Mouse (Mus musculus): Measurements from ENCODE around the gene Scaf8. TPM values are rescaled to one million over a fixed set of nuclear protein-coding genes. Genes with fewer than 3 reads are reported as not detected.
"Not testable (repeated sequence)": the region's sequence is repeated elsewhere in the genome, so short reads cannot be mapped to it uniquely, and the experiment has no call there.

The Scaf8 gene
- polyA plus RNA-seq, 1 experiment from 2014 or later = 22.7 TPM

DNA sequence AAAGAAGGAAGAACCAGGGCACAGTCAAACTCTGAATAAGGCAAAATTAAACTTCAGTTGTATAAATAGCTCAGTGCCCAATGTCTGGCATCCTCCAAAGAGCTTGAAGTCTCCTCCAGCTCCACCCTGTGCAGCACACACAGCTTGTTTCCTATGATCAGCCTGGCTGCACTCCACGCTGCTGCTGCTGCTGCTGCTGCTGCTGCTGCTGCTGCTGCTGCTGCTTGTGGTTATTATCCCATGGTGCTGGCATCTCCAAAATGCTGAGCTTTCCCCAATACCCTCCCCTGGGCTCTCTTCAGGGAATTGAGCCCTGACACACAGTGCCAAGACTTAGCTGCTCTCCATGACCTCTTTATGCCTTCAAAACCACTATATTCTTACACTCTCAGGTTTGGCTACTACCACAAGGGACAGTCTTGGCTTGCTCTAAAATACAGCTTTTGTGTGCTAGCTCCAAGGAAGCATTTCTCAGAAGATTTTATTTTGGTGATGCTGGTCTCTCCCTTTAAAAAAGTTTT, 65.7 kb downstream of the Scaf8 start:
- H3K9ac ChIP-seq; H3K4me1 ChIP-seq; H3K4me2 ChIP-seq; H3K4me3 ChIP-seq; ATAC-seq (ENCODE audit: insufficient number of reproducible peaks, insufficient read depth, low FRiP score, low TSS enrichment, low read depth); H3K9me3 ChIP-seq; H3K27ac ChIP-seq; H3K27me3 ChIP-seq: not testable (repeated sequence)
- H3K36me3 ChIP-seq = peaks cover 53% of the 10 kb centered on the region
- WGBS = 84% methylated on average over 1 of the region's 1 CpGs

GRCm38 (mm10) chr17:3195483-3195882, 80.7 kb downstream of the Scaf8 start:
- not testable (repeated sequence) for H3K9ac ChIP-seq; ATAC-seq (ENCODE audit: insufficient number of reproducible peaks, insufficient read depth, low FRiP score, low TSS enrichment, low read depth); H3K4me3 ChIP-seq; H3K27me3 ChIP-seq; H3K4me2 ChIP-seq; H3K27ac ChIP-seq; H3K9me3 ChIP-seq
- H3K36me3 ChIP-seq = peaks cover 57% of the 10 kb centered on the region
- H3K4me1 ChIP-seq = peaks cover 14% of the 10 kb centered on the region

GRCm38 (mm10) chr17:3200328-3200727, 85.6 kb downstream of the Scaf8 start:
- H3K4me1 ChIP-seq = peaks cover 23% of the 10 kb centered on the region
- no peaks in the 10 kb centered on the region for H3K27me3 ChIP-seq
- ATAC-seq (ENCODE audit: insufficient number of reproducible peaks, insufficient read depth, low FRiP score, low TSS enrichment, low read depth) = peak; percentile 88
- H3K4me3 ChIP-seq = no peak overlapping the region
- 35% methylated on average over 8 of the region's 8 CpGs for WGBS
- no peak overlapping the region for H3K4me2 ChIP-seq
- no peaks in the 10 kb centered on the region for H3K9me3 ChIP-seq
- H3K27ac ChIP-seq = peak overlapping the region; percentile 71
- no peak overlapping the region for H3K9ac ChIP-seq
- peaks cover 43% of the 10 kb centered on the region for H3K36me3 ChIP-seq

- H3K27me3 ChIP-seq = no peaks in the 10 kb centered on the region
- no peak overlapping the region for H3K9ac ChIP-seq
- peaks cover 19% of the 10 kb centered on the region for H3K36me3 ChIP-seq
- no peak overlapping the region for H3K27ac ChIP-seq
- H3K4me2 ChIP-seq = no peak overlapping the region
- 63% methylated on average over 4 of the region's 4 CpGs for WGBS
- no peaks in the 10 kb centered on the region for H3K9me3 ChIP-seq
- no peak overlapping the region for H3K4me3 ChIP-seq
- H3K4me1 ChIP-seq = peaks cover 42% of the 10 kb centered on the region
- no peak for ATAC-seq (ENCODE audit: insufficient number of reproducible peaks, insufficient read depth, low FRiP score, low TSS enrichment, low read depth)
Measured at GRCm38 (mm10) chr17:3203916-3204315, 89.1 kb downstream of the Scaf8 start.

DNA sequence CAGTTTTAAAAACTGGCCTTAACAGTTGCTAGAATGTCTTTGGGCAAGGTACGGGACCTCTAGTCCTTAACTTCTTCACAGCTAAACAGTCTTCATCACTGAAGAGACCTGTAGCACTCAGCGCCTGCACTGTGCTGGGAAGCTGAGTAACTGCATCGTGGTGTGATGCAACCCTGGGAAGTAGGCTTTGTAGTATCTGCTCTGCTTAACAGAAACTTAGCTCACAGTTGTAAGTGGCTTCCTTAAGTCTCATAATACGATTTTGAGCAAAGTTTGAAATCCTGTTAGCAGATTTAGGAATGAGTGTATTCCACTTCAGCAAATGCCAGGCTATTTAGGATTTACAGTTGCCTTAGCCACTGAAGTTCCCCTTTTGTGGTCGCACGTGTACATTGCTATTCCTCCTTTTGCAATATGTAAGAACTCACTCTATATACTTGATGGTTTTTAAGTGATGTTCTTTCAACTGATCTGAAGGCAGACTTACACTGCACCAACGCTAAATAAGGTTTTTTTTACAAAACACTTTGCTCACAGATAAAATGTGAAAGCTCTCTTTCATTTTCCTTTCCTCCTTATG, 90.1 kb downstream of the Scaf8 start:
- no peaks in the 10 kb centered on the region for H3K27me3 ChIP-seq
- peaks cover 34% of the 10 kb centered on the region for H3K4me1 ChIP-seq
- no peak overlapping the region for H3K4me3 ChIP-seq
- H3K27ac ChIP-seq = no peak overlapping the region
- no peak overlapping the region for H3K9ac ChIP-seq
- no peak for ATAC-seq (ENCODE audit: insufficient number of reproducible peaks, insufficient read depth, low FRiP score, low TSS enrichment, low read depth)
- no peaks in the 10 kb centered on the region for H3K9me3 ChIP-seq
- H3K36me3 ChIP-seq = peaks cover 19% of the 10 kb centered on the region
- 92% methylated on average over 7 of the region's 7 CpGs for WGBS
- no peak overlapping the region for H3K4me2 ChIP-seq

DNA sequence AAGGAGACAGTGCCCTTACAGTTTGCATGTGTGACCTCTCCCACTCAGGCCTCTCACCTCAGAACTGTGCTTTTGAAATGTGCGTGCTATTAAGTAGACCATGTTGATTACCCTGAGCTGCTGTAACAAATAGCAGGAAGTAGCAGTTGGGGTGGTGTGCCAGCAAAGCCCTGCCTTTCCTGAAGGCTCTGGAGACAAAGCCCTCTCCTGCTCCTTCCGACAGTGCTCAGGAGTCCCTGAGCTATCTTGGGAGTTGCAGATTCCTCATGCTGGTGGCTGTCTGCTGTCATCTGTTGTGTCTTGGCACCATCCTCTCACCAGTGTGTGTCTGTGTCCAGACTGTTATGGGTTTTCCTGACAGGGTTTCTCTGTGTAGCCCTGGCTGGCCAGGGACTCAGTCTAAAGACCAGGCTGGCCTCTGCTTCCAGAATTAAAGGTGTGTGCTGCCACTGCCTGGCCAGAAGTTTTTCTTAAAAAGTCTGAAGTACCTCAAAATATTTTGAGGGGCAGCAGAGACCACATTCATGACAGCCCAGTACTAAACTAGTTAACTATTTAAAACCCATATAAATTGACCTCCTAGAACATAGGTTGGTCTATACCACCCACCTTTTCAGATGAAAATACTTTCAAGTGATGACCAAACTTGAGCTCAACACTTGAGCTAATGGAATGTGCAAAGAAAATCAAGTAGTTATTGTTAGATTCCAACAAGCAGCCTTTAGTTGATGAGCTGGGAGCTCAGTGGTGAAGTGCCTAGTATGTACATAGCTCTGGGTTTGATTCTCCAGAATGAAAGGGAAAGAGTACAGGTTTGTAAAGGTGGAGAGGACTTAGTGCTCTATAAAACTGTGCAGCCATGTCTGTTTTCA, 92.0 kb downstream of the Scaf8 start:
- Histone ChIP-seq H3K4me2 (no peak overlapping the region), H3K36me3 (peaks cover 13% of the 10 kb centered on the region), H3K4me1 (peaks cover 22% of the 10 kb centered on the region), H3K27me3 (no peaks in the 10 kb centered on the region), H3K9ac (peak overlapping the region; percentile 37; the same call in 1 of the 2 replicates), H3K9me3 (no peaks in the 10 kb centered on the region), H3K4me3 (no peak overlapping the region), H3K27ac (peak overlapping the region; percentile 68)
- no peak for ATAC-seq (ENCODE audit: insufficient number of reproducible peaks, insufficient read depth, low FRiP score, low TSS enrichment, low read depth)
- 61% methylated on average over 2 of the region's 2 CpGs for WGBS

DNA sequence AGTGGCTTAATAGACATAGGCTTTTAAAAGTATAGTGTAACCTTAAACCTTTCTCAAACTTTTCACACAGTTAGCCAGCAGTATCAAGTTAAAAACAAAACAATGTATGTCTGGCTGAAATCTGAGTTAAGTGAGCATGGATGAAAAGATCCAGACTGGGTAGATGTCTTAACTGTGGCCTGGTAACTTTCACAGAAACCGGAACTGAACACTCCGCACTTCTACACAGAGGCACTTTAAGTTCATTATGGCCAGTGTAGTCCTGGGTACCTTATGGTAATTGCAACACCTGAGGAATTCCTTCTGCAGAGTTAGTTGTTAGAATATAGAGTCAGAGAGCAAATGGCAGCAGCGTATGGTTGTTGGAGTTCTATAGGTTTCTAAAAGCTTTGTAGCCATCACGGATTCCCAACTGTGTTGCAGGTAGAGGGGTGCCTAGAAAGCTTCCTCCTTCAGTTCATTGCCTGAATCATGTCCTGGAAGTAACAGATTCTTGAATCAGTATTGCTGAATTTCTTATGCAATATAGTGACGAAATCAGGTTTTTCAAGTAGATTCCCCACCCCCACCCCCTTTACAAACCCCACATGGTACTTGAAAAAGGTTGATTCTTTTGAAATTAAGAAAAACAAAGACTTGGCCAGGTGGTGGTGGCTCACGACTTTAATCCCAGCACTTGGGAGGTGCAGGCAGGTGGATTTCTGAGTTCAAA, 92.9 kb downstream of the Scaf8 start:
- H3K27ac ChIP-seq = 0 out of 2 replicates have a peak overlapping the region, but pooled peaks have one; percentile 41
- H3K4me2 ChIP-seq = no peak overlapping the region
- H3K36me3 ChIP-seq = peaks cover 19% of the 10 kb centered on the region
- no peaks in the 10 kb centered on the region for H3K9me3 ChIP-seq
- WGBS = 63% methylated on average over 6 of the region's 6 CpGs
- ATAC-seq (ENCODE audit: insufficient number of reproducible peaks, insufficient read depth, low FRiP score, low TSS enrichment, low read depth) = no peak
- peaks cover 22% of the 10 kb centered on the region for H3K4me1 ChIP-seq
- H3K4me3 ChIP-seq = no peak overlapping the region
- H3K27me3 ChIP-seq = no peaks in the 10 kb centered on the region
- no peak overlapping the region for H3K9ac ChIP-seq

- Histone ChIP-seq H3K27ac (no peak overlapping the region), H3K36me3 (peaks cover 21% of the 10 kb centered on the region), H3K9ac (no peak overlapping the region), H3K4me3 (no peak overlapping the region), H3K9me3 (no peaks in the 10 kb centered on the region), H3K27me3 (no peaks in the 10 kb centered on the region), H3K4me2 (no peak overlapping the region), H3K4me1 (peaks cover 19% of the 10 kb centered on the region)
- no peak for ATAC-seq (ENCODE audit: insufficient number of reproducible peaks, insufficient read depth, low FRiP score, low TSS enrichment, low read depth)
- 62% methylated on average over 1 of the region's 1 CpGs for WGBS
Measured at GRCm38 (mm10) chr17:3208471-3208870, 93.7 kb downstream of the Scaf8 start.

GRCm38 (mm10) chr17:3209581-3209980, 94.8 kb downstream of the Scaf8 start:
- Histone ChIP-seq H3K9me3 (no peaks in the 10 kb centered on the region), H3K27me3 (no peaks in the 10 kb centered on the region), H3K4me3 (no peak overlapping the region), H3K9ac (no peak overlapping the region), H3K36me3 (peaks cover 23% of the 10 kb centered on the region), H3K27ac (no peak overlapping the region), H3K4me1 (peaks cover 19% of the 10 kb centered on the region), H3K4me2 (no peak overlapping the region)
- no peak for ATAC-seq (ENCODE audit: insufficient number of reproducible peaks, insufficient read depth, low FRiP score, low TSS enrichment, low read depth)
- WGBS = 87% methylated on average over 4 of the region's 4 CpGs

GRCm38 (mm10) chr17:3210134-3210533, 95.4 kb downstream of the Scaf8 start:
- 93% methylated on average over 5 of the region's 5 CpGs for WGBS
- ATAC-seq (ENCODE audit: insufficient number of reproducible peaks, insufficient read depth, low FRiP score, low TSS enrichment, low read depth) = no peak
- Histone ChIP-seq H3K9me3 (no peaks in the 10 kb centered on the region), H3K4me2 (no peak overlapping the region), H3K4me3 (no peak overlapping the region), H3K4me1 (peaks cover 19% of the 10 kb centered on the region), H3K27ac (no peak overlapping the region), H3K27me3 (no peaks in the 10 kb centered on the region), H3K36me3 (peaks cover 28% of the 10 kb centered on the region), H3K9ac (no peak overlapping the region)

DNA sequence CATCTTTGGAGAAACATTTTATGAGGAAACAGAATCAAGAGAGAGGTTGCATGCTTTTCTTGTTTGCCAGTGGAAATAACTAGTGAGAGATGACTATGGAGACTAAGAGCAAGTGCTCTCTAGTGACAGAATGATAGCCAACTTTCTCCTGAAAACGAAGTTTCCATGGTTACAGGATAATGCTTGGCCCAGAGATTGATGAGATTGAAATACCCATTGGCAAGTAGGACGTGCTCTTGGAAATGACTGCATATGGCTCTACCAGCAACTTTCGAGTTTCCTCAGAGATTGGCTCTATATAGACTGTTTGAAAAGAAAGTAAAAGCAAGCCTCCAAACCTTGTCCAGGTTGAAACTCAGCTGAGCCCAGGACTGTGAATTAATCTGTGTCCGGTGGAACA, 97.3 kb downstream of the Scaf8 start:
- H3K4me3 ChIP-seq = no peak overlapping the region
- no peak for ATAC-seq (ENCODE audit: insufficient number of reproducible peaks, insufficient read depth, low FRiP score, low TSS enrichment, low read depth)
- 90% methylated on average over 4 of the region's 4 CpGs for WGBS
- H3K9me3 ChIP-seq = no peaks in the 10 kb centered on the region
- H3K36me3 ChIP-seq = peaks cover 39% of the 10 kb centered on the region
- H3K27me3 ChIP-seq = no peaks in the 10 kb centered on the region
- H3K4me1 ChIP-seq = peaks cover 6% of the 10 kb centered on the region
- H3K9ac ChIP-seq = no peak overlapping the region
- H3K27ac ChIP-seq = no peak overlapping the region
- H3K4me2 ChIP-seq = no peak overlapping the region

All from embryonic facial prominence, embryonic 13.5 days (tissue).